Mouse (Mus musculus) urinary bladder, postnatal 25 days (tissue): ENCODE measurements around the gene Palm3.
"Not testable (repeated sequence)": the region's sequence is repeated elsewhere in the genome, so short reads cannot be mapped to it uniquely, and the experiment has no call there.

ENCODE experiments used
- DNase-seq: peaks from one replicate; pipeline ENCODE4 v3.0.0; 2022; ENCODE audit warnings: low spot score

Palm3 gene

GRCm38 (mm10) chr8:84021096-84021495 is at the start of gene Palm3:
Gene Palm3, plus strand, starts transcription at chr8:84021471.
- no peak for DNase-seq

- no peak for DNase-seq
Measured at GRCm38 (mm10) chr8:83971661-83972060, 49.6 kb upstream of the Palm3 start.

GRCm38 (mm10) chr8:83972150-83973120 is 48.8 kb upstream of the Palm3 start, which contains the start of gene Prkaca:
Gene Prkaca, plus strand, starts transcription at chr8:83972993.
- peak; percentile 89 for DNase-seq

GRCm38 (mm10) chr8:83973161-83974031 is 47.9 kb upstream of the Palm3 start:
- no peak for DNase-seq

- no peak for DNase-seq
Measured at GRCm38 (mm10) chr8:83974521-83974920, 46.8 kb upstream of the Palm3 start.

DNA sequence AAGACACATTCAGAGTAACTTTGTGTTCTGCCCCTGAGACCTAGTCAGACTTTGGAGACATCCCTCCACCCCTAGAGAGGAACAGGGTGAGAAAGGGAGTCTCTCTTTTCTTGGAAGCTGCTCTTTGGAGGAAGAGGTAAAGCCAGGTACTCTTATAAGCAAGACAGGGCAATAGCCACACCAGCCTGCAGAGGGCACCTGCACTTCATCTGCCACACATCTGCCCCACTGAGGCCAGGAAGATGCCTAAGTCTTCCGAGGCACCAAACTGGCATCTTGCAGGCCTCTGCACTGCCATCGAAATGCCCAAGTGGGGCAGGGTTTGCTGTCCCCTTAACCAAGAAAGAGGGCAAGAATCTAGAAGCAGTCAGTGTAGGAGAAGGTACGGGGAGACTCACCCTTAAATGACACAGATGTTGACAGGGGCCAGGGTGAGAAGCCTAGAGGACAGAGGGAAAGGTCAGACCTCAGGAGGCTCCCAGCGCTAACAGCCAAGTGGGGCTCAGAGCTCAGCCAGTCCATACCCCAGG is 45.1 kb upstream of the Palm3 start:
- DNase-seq: no peak

DNA sequence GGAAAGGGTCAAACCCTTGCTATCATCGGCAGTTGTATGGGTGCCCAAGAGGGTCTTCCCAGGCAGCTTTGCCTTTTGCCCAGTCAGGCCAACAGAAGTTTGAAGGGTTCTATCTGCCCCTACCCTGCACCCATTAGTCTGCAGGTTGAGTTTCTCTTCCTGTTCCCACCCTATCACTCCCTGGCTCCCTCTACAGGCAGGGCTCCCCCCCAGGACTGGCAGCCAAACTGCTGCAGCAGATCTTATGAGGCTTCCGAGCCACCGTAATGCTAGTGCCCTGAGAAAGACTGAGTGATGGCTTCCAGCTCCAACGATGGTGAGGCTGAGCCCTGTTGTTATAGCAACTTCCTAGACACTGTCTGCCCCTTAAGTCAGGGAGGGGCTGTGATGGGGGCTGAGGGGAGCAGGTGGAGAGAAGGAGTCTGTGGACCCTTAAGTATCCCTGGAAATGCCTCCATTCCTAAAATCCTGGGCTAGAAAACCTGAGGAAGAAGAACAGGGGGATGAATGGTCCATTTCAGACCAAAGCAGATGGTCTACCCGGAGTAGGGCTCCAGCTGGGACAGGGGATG is 44.4 kb upstream of the Palm3 start:
- DNase-seq: no peak

GRCm38 (mm10) chr8:83977646-83978045 is 43.6 kb upstream of the Palm3 start:
- DNase-seq: no peak

GRCm38 (mm10) chr8:83978200-83978599 is 43.1 kb upstream of the Palm3 start:
- no peak for DNase-seq

GRCm38 (mm10) chr8:83980250-83980649 is 41.0 kb upstream of the Palm3 start:
- no peak for DNase-seq

DNA sequence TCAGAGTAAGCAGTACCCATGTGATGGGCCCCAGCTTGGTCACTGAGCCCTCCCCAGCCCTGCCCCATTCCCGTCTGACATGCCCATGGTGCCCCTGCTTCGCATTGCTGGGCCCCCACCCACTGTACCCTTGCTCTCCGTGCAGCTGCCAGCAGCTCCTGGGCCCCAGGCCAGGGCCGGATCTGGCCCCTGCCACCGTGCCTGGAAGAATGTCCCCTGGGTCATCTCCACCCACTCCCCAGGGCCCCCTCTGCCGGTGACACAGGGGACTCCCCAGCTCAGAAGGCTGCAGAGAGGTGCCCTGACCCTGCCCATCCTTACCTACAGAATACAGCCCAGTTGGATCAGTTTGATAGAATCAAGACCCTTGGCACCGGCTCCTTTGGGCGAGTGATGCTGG is 40.4 kb upstream of the Palm3 start:
- DNase-seq: no peak

DNA sequence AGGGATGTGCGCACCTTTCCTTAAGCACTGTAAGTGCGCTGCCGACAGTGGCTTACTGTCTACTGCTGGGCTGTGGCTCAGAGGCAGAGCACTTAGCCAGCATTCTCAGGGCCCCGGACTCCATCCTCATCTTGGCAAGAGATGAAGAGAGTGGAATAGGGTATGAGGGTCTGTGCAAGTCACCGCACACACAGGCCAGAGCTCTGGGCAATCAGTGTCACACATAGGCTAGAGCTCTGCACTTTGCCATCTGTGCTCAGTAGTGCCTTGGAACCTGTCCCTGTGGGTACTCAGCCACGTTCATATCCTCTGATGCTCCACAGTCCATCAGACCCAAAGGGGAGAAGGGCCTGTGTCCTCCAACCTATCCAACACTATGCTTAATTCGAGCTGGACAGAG is 39.7 kb upstream of the Palm3 start:
- DNase-seq: no peak

DNA sequence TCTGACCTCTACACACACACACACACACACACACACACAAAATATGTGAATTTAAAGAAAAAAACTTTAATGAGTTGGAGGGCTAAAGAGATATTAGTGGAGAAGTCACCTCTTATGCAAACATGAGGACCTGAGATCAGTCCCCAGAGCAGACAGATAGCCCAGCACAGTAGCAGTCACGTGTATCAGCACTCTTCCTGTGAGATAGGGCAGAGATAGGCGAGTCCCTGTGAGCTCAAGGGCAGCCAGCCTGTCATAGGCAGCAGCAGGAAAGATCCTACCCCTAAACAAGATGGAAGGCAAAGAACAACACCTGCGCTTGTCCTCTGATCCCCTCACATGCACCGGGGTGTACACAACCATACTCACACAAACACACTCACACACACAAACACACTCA is 38.8 kb upstream of the Palm3 start:
- no peak for DNase-seq

DNA sequence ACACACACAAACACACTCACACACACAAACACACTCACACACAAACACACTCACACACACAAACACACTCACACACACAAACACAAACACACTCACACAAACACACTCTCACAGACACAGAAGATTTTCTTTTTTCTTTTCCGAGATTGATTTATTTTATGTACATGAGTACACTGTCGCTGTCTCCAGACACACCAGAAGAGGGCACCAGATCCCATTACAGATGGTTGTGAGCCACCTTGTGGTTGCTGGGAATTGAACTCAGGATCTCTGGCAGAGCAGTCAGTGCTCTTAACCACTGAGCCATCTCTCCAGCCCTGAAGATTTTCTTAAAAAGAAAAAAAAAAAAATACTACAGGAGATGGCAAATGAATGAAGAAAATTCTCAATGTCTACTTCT is 38.0 kb upstream of the Palm3 start:
- not testable (repeated sequence) for DNase-seq

DNA sequence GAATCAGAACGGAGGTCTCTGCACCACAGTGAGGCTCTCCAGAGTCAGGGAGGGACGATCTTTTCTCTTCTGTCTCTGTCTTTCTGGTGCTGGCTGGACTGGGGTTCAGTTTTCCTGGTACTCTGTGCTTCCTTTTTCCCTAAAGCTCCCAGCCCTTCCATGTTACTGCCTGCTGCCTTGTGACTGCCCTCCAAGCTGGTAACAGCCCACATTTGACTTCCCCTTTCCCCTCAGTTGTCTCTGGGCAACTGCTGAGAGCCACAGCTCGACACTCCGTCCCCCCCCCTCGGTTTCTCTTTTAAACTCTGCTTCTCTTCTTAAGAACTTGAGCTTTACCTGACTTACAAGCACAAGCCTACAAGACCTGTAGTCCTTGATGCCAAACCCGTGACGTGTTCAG is 32.0 kb upstream of the Palm3 start:
- no peak for DNase-seq

DNA sequence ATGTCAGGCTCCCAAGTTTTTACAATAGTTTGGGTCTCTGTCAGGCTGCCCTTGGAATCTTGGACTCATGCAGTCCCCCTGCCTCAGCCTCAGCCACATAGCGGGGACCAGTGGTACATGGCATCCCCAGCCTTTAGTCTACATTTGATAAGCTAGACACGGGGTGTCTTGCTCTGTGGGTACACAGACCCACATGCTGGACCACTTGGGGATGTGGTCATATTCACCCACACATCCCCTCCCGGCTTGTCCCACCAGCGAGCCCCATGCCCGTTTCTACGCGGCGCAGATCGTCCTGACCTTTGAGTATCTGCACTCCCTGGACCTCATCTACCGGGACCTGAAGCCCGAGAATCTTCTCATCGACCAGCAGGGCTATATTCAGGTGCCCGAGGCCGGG is 31.1 kb upstream of the Palm3 start:
- no peak for DNase-seq

- no peak for DNase-seq
Measured at GRCm38 (mm10) chr8:83992488-83992887, 28.8 kb upstream of the Palm3 start.

- DNase-seq: no peak
Measured at GRCm38 (mm10) chr8:83994030-83994429, 27.2 kb upstream of the Palm3 start.

DNA sequence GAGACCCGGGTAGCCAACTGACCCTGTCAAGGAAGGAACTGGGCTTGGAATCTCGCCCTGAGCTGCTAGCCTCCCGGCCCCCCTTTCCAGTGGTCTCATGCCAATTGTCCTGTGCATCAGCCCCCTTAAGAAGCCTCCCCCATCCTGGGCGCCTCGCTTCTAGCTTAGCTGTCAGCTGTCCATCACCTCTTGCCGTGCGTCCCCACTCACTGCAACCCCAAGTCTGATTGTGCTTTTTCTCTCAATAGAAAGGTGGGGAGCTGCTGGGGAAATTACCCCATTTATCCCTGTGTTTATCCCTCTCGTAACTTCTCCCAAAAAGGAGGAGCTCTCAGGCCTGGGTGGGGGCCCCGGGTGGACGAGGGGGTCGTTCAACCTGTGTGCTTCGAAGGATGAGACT is 25.3 kb upstream of the Palm3 start:
- DNase-seq: no peak

- peak; percentile 81 for DNase-seq
Measured at GRCm38 (mm10) chr8:83996567-83997505, 24.4 kb upstream of the Palm3 start.

- peak; percentile 53 for DNase-seq
Measured at GRCm38 (mm10) chr8:83997511-83998141, 23.6 kb upstream of the Palm3 start, which contains the start of gene Samd1. Gene Samd1, plus strand, starts transcription at chr8:83997672.
